Mouse (Mus musculus): ENCODE data around the gene Rasgef1b.

GRCm38 (mm10) chr5:99390776-99391175 is 338.1 kb downstream of the Rasgef1b start:
- TF ChIP-seq CTCF (IDR thresholded peaks at IDR 0.05; ENCODE audit: extremely low read depth, insufficient read depth, low read length): no peak
- no peak for TF ChIP-seq POLR2A (IDR thresholded peaks at IDR 0.05; ENCODE audit: extremely low read depth, insufficient read depth, low read length)

Measured in cortical plate, adult 2 months (tissue).